Mouse (Mus musculus): ENCODE measurements at regions not wholly inside any gene's neighbourhood (a gene's known extent, or its start where the extent isn't known, plus 50 kb on each side); places are given as distances from the start of the nearest gene placed in this dataset.

GRCm38 (mm10) chr15:37065926-37066550 is 58.5 kb upstream of the Zfp706 start:
- no peak for ATAC-seq (ENCODE audit: low FRiP score)
- no peak overlapping the region for H3K9ac ChIP-seq
- H3K9me3 ChIP-seq (ENCODE audit: control insufficient read depth, low read length): no peaks in the 10 kb centered on the region
- no peaks in the 10 kb centered on the region for H3K4me1 ChIP-seq (replicated peaks; ENCODE audit: control insufficient read depth, insufficient read depth, low read length)
- H3K4me3 ChIP-seq (replicated peaks; ENCODE audit: low read length): no peak overlapping the region
- no peaks in the 10 kb centered on the region for H3K27me3 ChIP-seq (ENCODE audit: control insufficient read depth, insufficient read depth, low read length)
- H3K4me2 ChIP-seq (replicated peaks): no peak overlapping the region
- H3K36me3 ChIP-seq (replicated peaks; ENCODE audit: control insufficient read depth, insufficient read depth): no peaks in the 10 kb centered on the region
- 76% methylated on average over 9 of the region's 9 CpGs for WGBS
- no peak overlapping the region for H3K27ac ChIP-seq
- no peak for DNase-seq (ENCODE audit: low spot score)

GRCm38 (mm10) chr15:37065408-37065807 is 57.8 kb upstream of the Zfp706 start:
- WGBS: 60% methylated on average over 6 of the region's 6 CpGs
- DNase-seq (ENCODE audit: low spot score) (no peak), ATAC-seq (ENCODE audit: low FRiP score) (no peak)
- H3K4me3 ChIP-seq (replicated peaks; ENCODE audit: low read length): no peak overlapping the region
- no peak overlapping the region for H3K4me2 ChIP-seq (replicated peaks)
- H3K9me3 ChIP-seq (ENCODE audit: control insufficient read depth, low read length): no peaks in the 10 kb centered on the region
- H3K27ac ChIP-seq: no peak overlapping the region
- H3K9ac ChIP-seq: no peak overlapping the region
- no peaks in the 10 kb centered on the region for H3K4me1 ChIP-seq (replicated peaks; ENCODE audit: control insufficient read depth, insufficient read depth, low read length)
- H3K36me3 ChIP-seq (replicated peaks; ENCODE audit: control insufficient read depth, insufficient read depth): no peaks in the 10 kb centered on the region
- H3K27me3 ChIP-seq (ENCODE audit: control insufficient read depth, insufficient read depth, low read length): no peaks in the 10 kb centered on the region

GRCm38 (mm10) chr15:37063781-37064383 is 56.3 kb upstream of the Zfp706 start:
- ATAC-seq (ENCODE audit: low FRiP score): no peak
- H3K27me3 ChIP-seq (ENCODE audit: control insufficient read depth, insufficient read depth, low read length): no peaks in the 10 kb centered on the region
- H3K9ac ChIP-seq: no peak overlapping the region
- H3K36me3 ChIP-seq (replicated peaks; ENCODE audit: control insufficient read depth, insufficient read depth): no peaks in the 10 kb centered on the region
- no peak overlapping the region for H3K4me3 ChIP-seq (replicated peaks; ENCODE audit: low read length)
- DNase-seq (ENCODE audit: low spot score): no peak
- no peaks in the 10 kb centered on the region for H3K9me3 ChIP-seq (ENCODE audit: control insufficient read depth, low read length)
- no peak overlapping the region for H3K4me2 ChIP-seq (replicated peaks)
- no peaks in the 10 kb centered on the region for H3K4me1 ChIP-seq (replicated peaks; ENCODE audit: control insufficient read depth, insufficient read depth, low read length)
- WGBS: 89% methylated on average over 6 of the region's 6 CpGs
- no peak overlapping the region for H3K27ac ChIP-seq

- Histone ChIP-seq H3K27ac (no peak overlapping the region), H3K9ac (no peak overlapping the region), H3K27me3 (ENCODE audit: control insufficient read depth, insufficient read depth, low read length) (no peaks in the 10 kb centered on the region), H3K4me1 (replicated peaks; ENCODE audit: control insufficient read depth, insufficient read depth, low read length) (no peaks in the 10 kb centered on the region), H3K36me3 (replicated peaks; ENCODE audit: control insufficient read depth, insufficient read depth) (no peaks in the 10 kb centered on the region), H3K9me3 (ENCODE audit: control insufficient read depth, low read length) (no peaks in the 10 kb centered on the region), H3K4me3 (replicated peaks; ENCODE audit: low read length) (no peak overlapping the region), H3K4me2 (replicated peaks) (no peak overlapping the region)
- WGBS: 78% methylated on average over 7 of the region's 7 CpGs
- ATAC-seq (ENCODE audit: low FRiP score) (no peak), DNase-seq (ENCODE audit: low spot score) (peak; percentile 38)
These were observed 55.0 kb upstream of the Zfp706 start for GRCm38 (mm10) chr15:37062585-37062984.

GRCm38 (mm10) chr15:37061501-37061900 is 53.9 kb upstream of the Zfp706 start:
- Histone ChIP-seq H3K27me3 (ENCODE audit: control insufficient read depth, insufficient read depth, low read length) (no peaks in the 10 kb centered on the region), H3K9ac (no peak overlapping the region), H3K9me3 (ENCODE audit: control insufficient read depth, low read length) (no peaks in the 10 kb centered on the region), H3K4me3 (replicated peaks; ENCODE audit: low read length) (no peak overlapping the region), H3K4me2 (replicated peaks) (no peak overlapping the region), H3K36me3 (replicated peaks; ENCODE audit: control insufficient read depth, insufficient read depth) (no peaks in the 10 kb centered on the region), H3K4me1 (replicated peaks; ENCODE audit: control insufficient read depth, insufficient read depth, low read length) (no peaks in the 10 kb centered on the region), H3K27ac (no peak overlapping the region)
- DNase-seq (ENCODE audit: low spot score): no peak
- WGBS: 77% methylated on average over 6 of the region's 6 CpGs
- ATAC-seq (ENCODE audit: low FRiP score): no peak

- ATAC-seq (ENCODE audit: low FRiP score): no peak
- no peaks in the 10 kb centered on the region for H3K27me3 ChIP-seq (ENCODE audit: control insufficient read depth, insufficient read depth, low read length)
- no peaks in the 10 kb centered on the region for H3K9me3 ChIP-seq (ENCODE audit: control insufficient read depth, low read length)
- no peaks in the 10 kb centered on the region for H3K36me3 ChIP-seq (replicated peaks; ENCODE audit: control insufficient read depth, insufficient read depth)
- WGBS: 93% methylated on average over 6 of the region's 6 CpGs
- H3K4me1 ChIP-seq (replicated peaks; ENCODE audit: control insufficient read depth, insufficient read depth, low read length): no peaks in the 10 kb centered on the region
- no peak overlapping the region for H3K4me3 ChIP-seq (replicated peaks; ENCODE audit: low read length)
- H3K9ac ChIP-seq: no peak overlapping the region
- H3K4me2 ChIP-seq (replicated peaks): no peak overlapping the region
- no peak overlapping the region for H3K27ac ChIP-seq
- DNase-seq (ENCODE audit: low spot score): no peak
These were observed 53.3 kb upstream of the Zfp706 start for GRCm38 (mm10) chr15:37060831-37061230.

All from hindbrain, embryonic 14.5 days (tissue).